Mouse (Mus musculus) large intestine, adult 2 months (tissue): ENCODE measurements around the gene Lrrc4b. TPM values are rescaled to one million over a fixed set of nuclear protein-coding genes. Genes with fewer than 3 reads are reported as not detected.

Experiments used
- DNase-seq: peaks from one replicate; pipeline ENCODE4 v3.0.0-alpha.2; 2012; ENCODE audit warnings: low read depth, low spot score
- polyA plus RNA-seq: library from polyadenylated mRNA; depleted of rRNA; stranded (reverse); fragments of >200 nt; gene quantifications from 2 replicates; pipeline ENCODE4 v1.2.3, GENCODE M21; 2012; rRNA removed

Gene Lrrc4b
- polyA plus RNA-seq, 1 experiment: 0.97 TPM

DNA sequence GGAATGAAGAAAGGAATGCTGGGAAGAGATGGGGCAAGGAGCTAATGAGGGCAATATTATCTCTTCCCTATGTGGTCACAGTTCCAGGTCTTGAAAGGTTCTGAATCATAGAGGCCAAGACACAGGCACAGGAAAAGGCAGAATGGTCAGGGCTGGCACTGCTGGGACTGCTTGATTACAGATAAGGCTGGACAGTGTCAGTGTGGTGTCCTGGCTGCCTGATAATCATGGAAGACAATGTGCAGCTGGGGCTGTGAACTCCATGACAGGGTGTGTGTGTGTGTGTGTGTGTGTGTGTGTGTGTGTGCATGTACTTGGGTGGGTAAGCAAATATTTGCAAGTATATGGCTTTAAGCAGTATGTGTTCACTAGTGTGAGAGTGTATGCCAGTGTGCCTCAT, 78.7 kb downstream of the Lrrc4b start:
- DNase-seq: no peak

Other genes starting within 250 kb of the Lrrc4b start
- 0.10 TPM in 1 of 2 replicates, not detected in the other for gene Klk1b24, start 240.8 kb upstream of the Lrrc4b start, polyA plus RNA-seq
- gene Klk1b3, start 230.8 kb upstream of the Lrrc4b start, polyA plus RNA-seq: 0.12 and 0.18 TPM in 2 replicates
- not detected in 2 replicates for gene Klk1b4, start 221.6 kb upstream of the Lrrc4b start, polyA plus RNA-seq
- 0.06 and 0.12 TPM in 2 replicates for gene Klk1b5, start 213.1 kb upstream of the Lrrc4b start, polyA plus RNA-seq
- gene Klk1, start 203.7 kb upstream of the Lrrc4b start, polyA plus RNA-seq: 389 and 435 TPM in 2 replicates
- gene Gm36864, start 192.8 kb upstream of the Lrrc4b start, polyA plus RNA-seq: 0.06 TPM in 1 of 2 replicates, not detected in the other
- 1.3 and 2.1 TPM in 2 replicates for gene 1700028J19Rik, start 182.3 kb upstream of the Lrrc4b start, polyA plus RNA-seq
- gene 2410002F23Rik, start 182.3 kb upstream of the Lrrc4b start, polyA plus RNA-seq: 57.0 and 72.3 TPM in 2 replicates
- not detected in 2 replicates for gene Acp4, start 171.6 kb upstream of the Lrrc4b start, polyA plus RNA-seq
- not detected in 2 replicates for gene Gm15517, start 167.6 kb upstream of the Lrrc4b start, polyA plus RNA-seq
- gene Clec11a, start 122.1 kb upstream of the Lrrc4b start, polyA plus RNA-seq: 1.2 and 1.4 TPM in 2 replicates
- gene Shank1, start 118.8 kb upstream of the Lrrc4b start, polyA plus RNA-seq: 0.48 TPM in 2 replicates
- 0.78 and 0.92 TPM in 2 replicates for gene Syt3, start 44.9 kb upstream of the Lrrc4b start, polyA plus RNA-seq
- 0.95 and 0.99 TPM in 2 replicates for gene 1700008O03Rik, start 43.2 kb upstream of the Lrrc4b start, polyA plus RNA-seq
- 0.31 and 0.64 TPM in 2 replicates for gene Aspdh, start 36.4 kb downstream of the Lrrc4b start, polyA plus RNA-seq
- gene Josd2, start 39.0 kb downstream of the Lrrc4b start, polyA plus RNA-seq: 70.5 and 78.0 TPM in 2 replicates
- 144 and 159 TPM in 2 replicates for gene Emc10, start 67.5 kb downstream of the Lrrc4b start, polyA plus RNA-seq
- 1.1 and 1.5 TPM in 2 replicates for gene Fam71e1, start 67.6 kb downstream of the Lrrc4b start, polyA plus RNA-seq
- 0.26 and 0.67 TPM in 2 replicates for gene Mybpc2, start 95.6 kb downstream of the Lrrc4b start, polyA plus RNA-seq
- gene Spib, start 103.1 kb downstream of the Lrrc4b start, polyA plus RNA-seq: 17.4 and 21.1 TPM in 2 replicates
- gene Pold1, start 119.8 kb downstream of the Lrrc4b start, polyA plus RNA-seq: 45.2 and 47.0 TPM in 2 replicates
- 163 and 192 TPM in 2 replicates for gene Nr1h2, start 124.9 kb downstream of the Lrrc4b start, polyA plus RNA-seq
- 20.4 and 22.2 TPM in 2 replicates for gene Napsa, start 143.4 kb downstream of the Lrrc4b start, polyA plus RNA-seq
- 0.95 and 1.9 TPM in 2 replicates for gene Kcnc3, start 161.6 kb downstream of the Lrrc4b start, polyA plus RNA-seq
- 163 and 237 TPM in 2 replicates for gene Myh14, start 241.8 kb downstream of the Lrrc4b start, polyA plus RNA-seq